Mouse (Mus musculus) mesoderm, embryonic 11.5 days (tissue): ENCODE results near the gene Zfp386.

Experiments
- DNase-seq: peaks from one replicate; pipeline ENCODE4 v3.0.0-alpha.2; 2012; ENCODE audit warnings: low read depth, low spot score

Gene Zfp386

GRCm38 (mm10) chr12:116089836-116090235, 42.3 kb downstream of the Zfp386 start:
- DNase-seq: no peak

DNA sequence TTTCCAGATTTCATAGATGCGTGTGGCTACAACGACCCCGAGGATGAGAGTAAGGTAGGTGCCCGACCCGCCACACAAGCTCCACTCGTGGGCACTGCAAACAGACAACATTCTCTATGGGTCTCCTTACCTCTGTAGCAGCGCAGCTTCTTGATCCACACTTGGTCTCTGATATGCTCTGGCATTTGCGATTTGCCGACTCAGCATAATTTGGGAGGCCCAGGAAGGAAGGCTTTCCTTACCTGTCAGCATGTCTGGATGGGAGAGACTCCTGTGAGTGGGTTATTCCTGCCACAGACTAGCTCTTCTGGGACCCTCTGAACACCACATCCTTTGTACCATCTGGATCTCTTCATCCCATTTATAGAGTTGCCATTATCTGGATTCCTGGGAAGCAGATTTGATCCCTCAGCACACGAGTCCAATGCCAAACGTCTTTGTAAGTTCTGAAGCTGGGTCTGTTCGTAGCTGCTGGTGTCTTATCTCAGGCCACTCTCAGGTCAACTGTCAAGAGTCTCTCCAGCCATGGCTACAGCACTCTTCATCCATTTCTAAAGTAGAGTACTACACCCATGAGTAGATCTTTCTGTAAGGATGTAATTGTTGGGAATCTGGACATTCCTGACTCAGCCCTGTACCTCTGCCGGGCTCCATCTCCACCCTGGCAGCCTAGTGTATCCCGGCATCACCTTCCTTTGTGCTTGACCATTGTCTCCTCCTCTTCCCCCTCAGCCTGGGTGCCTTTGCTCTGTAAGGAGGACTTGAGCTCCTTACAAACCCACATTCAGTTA, 47.4 kb downstream of the Zfp386 start:
- no peak for DNase-seq

DNA sequence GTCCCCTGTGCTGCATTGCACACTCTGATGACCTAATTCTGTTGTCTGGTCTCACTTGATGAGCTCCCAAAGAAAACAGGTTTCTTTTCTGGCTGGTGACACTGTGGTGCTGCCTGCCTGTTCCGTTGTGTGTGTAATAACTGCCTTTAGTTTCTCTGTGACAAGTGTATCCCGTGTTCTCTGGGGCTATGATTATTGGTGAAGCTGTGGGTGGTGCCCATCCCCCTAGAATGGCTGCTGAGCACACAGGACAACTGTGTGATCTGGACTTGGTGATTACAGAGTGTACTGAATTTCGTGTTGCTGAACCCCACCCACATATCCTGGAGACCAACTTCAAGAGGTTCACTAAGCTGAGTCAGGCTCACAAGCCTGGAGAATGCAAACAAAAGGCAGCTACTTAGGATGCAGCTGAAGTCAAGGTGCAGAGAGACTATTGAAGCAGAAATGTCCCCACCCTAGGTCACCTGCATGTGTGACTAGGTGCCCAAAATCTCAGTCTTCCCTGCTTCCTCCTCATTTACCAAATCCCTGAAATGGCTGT, 48.9 kb downstream of the Zfp386 start:
- DNase-seq: no peak

GRCm38 (mm10) chr12:116097166-116097565, 49.6 kb downstream of the Zfp386 start:
- no peak for DNase-seq

DNA sequence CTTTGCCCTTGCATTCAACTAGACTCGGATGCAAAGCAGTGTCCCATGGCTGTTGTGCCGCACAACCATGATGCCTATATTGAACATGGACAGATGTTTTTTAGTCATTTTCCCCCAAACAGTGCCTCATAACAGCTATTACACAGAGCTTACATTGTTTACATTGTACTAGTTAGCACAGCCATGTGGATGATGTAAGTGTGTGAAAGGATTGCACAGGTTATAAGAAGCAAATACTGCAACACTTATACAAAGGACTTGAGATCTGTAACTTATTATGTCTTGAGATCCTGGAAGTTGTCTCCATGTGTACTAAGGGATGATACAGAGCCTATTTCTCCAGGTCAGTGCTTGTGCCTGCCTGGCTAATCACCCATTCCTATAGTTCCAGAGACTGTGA, 54.4 kb downstream of the Zfp386 start:
- no peak for DNase-seq

DNA sequence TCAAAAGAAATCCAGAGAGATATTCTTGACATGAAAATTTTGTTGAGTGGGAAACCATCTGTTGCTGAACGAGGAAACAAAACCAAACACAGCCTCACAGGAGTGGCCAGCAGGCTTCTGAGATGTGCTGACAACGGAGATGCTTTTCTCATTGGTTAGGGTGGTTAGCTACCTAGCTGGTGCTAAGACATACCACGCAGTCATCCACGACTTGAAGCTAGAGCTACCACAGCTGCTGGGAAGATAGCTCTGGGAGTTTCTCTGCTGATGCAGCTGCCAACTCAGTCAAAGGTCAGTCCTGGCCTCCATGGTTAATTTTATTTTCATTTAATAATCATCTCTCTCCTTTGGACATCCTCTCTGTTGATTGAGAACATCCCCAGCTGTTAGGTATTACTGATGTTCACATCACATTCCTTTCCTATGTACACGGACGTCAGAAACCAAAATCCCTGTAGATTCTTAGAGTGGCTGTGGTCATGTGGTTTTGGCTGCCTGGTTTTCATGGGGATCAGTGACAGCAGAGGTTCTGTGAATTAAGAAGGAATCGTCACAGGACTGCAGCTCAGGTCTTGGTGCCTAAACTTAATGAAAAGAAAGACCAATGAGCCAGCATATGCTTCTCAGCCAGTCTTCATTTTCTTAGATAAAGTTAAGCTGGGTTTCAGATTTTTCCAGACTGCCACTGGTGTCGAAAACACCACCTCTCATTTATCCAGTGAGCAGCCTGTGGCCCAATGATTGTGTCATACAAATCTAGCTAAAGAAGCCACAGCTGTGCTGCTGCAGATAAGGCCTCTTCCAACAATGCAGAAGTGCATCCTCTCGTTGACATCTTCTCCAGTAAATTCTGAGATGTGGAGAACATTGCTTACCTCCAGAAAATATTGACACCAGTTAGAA, 62.2 kb downstream of the Zfp386 start:
- no peak for DNase-seq

DNA sequence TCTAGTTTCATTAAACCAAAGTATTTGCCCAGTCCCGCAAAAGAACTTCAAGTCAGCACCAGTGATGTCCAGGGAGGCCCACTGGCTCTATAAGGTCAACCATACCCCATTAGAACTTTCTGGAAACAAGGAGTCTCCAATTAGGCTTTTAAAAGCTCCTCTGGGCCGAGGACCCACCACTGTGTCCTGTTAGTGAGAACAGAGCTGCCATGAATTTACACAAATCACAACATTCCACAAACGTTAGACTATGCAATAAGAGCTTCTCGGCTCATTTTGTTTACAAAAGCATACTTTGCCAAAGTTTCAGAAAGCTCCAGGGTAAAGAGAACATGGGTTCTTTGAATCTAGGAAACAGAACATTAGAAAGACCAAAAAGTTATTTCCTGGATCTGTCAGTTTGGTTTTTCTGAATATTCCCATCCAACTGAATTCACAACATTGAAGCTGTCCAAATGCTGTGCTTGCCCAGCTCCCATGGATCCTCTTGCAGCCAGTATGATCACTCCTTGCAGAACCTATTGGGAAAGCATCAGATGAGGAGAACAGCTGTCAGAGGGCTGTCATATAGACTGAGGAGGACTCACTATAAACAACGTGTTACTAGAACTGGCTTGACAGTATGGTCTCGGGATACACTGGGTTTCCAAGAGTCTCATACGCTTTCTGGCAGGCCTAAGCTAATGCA, 63.6 kb downstream of the Zfp386 start:
- DNase-seq: no peak
